Mouse (Mus musculus): ENCODE data around the gene Sult1e1. TPM values are rescaled to one million over a fixed set of nuclear protein-coding genes. Genes with fewer than 3 reads are reported as not detected.

The Sult1e1 gene
- not detected for total RNA-seq (2023)

GRCm38 (mm10) chr5:87591494-87591893 lies at the start of gene Sult1e1:
Sult1e1 (minus strand) TSS chr5:87591594.

DNA sequence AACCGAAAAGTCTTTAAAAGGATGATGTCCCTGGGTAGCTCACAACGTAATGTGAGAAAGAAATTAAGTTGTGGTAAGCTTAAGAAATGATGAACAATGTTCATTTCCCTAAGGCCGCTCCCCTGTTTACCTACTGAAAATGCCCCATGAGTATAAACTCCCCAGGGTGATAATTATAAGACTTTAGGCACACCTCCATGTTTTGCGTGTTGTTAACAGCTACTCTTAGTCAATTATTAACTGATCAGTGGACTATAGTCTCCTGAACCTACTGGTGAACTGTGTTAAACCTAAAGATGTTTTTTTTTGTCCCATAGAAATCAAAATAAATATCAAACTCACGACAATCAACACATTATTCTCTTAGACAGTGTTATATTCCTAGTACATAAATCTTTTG lies 22.5 kb downstream of the Sult1e1 start, which contains the start of gene Sult1d1:
Gene Sult1d1, minus strand, starts transcription at position 183 of the 400 bp plus-strand sequence.

DNA sequence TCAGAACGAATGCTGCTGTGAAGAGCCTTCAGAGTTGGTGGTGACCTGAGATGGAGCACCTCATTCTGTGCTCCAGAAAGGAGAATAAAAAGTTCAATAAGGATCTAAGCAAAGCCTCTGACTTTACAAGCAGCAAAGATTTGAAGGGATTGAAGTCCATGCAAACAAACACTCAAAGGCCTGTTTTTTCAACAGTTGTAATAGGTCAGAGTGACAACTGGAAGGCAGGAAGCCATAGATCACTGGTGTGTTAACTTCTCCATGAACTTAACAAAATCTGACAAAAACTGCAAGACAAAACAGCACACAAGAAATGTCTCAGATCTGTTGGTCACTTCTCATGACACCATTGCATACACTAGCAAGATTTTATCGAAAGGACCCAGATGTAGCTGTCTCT lies 53.3 kb downstream of the Sult1e1 start, which contains the start of gene Sult1b1:
Gene Sult1b1, minus strand, starts transcription at position 85 of the 400 bp plus-strand sequence.

Other genes starting within 250 kb of the Sult1e1 start
- gene Ugt2b38, start 167.4 kb downstream of the Sult1e1 start, total RNA-seq (2023) = not detected
- not detected for gene Ugt2a2, start 109.3 kb downstream of the Sult1e1 start, total RNA-seq (2023)
- not detected for gene Gm43638, start 104.8 kb downstream of the Sult1e1 start, total RNA-seq (2023)
- not detected for gene Ugt2a1, start 100.7 kb downstream of the Sult1e1 start, total RNA-seq (2023)
- not detected for gene Sult1b1, start 53.4 kb downstream of the Sult1e1 start, total RNA-seq (2023)
- gene Sult1d1, start 22.6 kb downstream of the Sult1e1 start, total RNA-seq (2023) = not detected
- not detected for gene Csn1s1, start 74.6 kb upstream of the Sult1e1 start, total RNA-seq (2023)
- not detected for gene Csn2, start 108.0 kb upstream of the Sult1e1 start, total RNA-seq (2023)
- gene Csn1s2a, start 183.0 kb upstream of the Sult1e1 start, total RNA-seq (2023) = not detected
- gene Csn1s2b, start 216.5 kb upstream of the Sult1e1 start, total RNA-seq (2023) = not detected
- gene Prr27, start 234.1 kb upstream of the Sult1e1 start, total RNA-seq (2023) = not detected